Mouse (Mus musculus) MEL (cell line): ENCODE data around the gene Rrp12.

Experiments used
- CHD2 ChIP-seq: IDR thresholded peaks from 2 replicates; pipeline ENCODE4 v1.6.1; 2011; ENCODE audit warnings: low read length, improper control_type of control experiment
- CTCF ChIP-seq, 3 experiments: IDR thresholded peaks in 2 of 3; conservative IDR thresholded peaks in 1 of 3; 2 replicates each; pipeline ENCODE4 v1.5.1; 2011 to 2012; ENCODE audit warnings: low read length in 3 of 3, low read depth in 2 of 3, mild to moderate bottlenecking in 2 of 3, improper control_type of control experiment in 1 of 3, inconsistent platforms in 1 of 3, mixed read lengths in 1 of 3, moderate library complexity in 1 of 3; ENCODE audit not compliant: control insufficient read depth in 1 of 3, insufficient read depth in 1 of 3, poor library complexity in 1 of 3, severe bottlenecking in 1 of 3
- EP300 ChIP-seq, 2 experiments: IDR thresholded peaks; 2 replicates each; pipeline ENCODE4 v1.6.1; 2011; ENCODE audit warnings: improper control_type of control experiment in 2 of 2, low read length in 2 of 2, low read depth in 1 of 2, mild to moderate bottlenecking in 1 of 2
- GABPA ChIP-seq: IDR thresholded peaks from 2 replicates; pipeline ENCODE4 v1.6.1; 2012; ENCODE audit warnings: low read depth, mild to moderate bottlenecking, inconsistent platforms, low read length, improper control_type of control experiment, moderate library complexity
- MAFK ChIP-seq: IDR thresholded peaks from 2 replicates; pipeline ENCODE4 v1.6.1; 2011; ENCODE audit warnings: low read depth, mild to moderate bottlenecking, low read length, improper control_type of control experiment, borderline replicate concordance
- MXI1 ChIP-seq: IDR thresholded peaks from 2 replicates; pipeline ENCODE4 v1.6.1; 2011; ENCODE audit warnings: mild to moderate bottlenecking, low read depth, low read length, improper control_type of control experiment
- NRF1 ChIP-seq: IDR thresholded peaks from 2 replicates; pipeline ENCODE4 v1.6.1; 2014; ENCODE audit warnings: low read depth, mild to moderate bottlenecking, inconsistent platforms, low read length, improper control_type of control experiment, moderate library complexity; ENCODE audit not compliant: poor library complexity, insufficient read depth, severe bottlenecking
- POLR2A ChIP-seq, 2 experiments: IDR thresholded peaks; 2 replicates each; pipeline ENCODE4 v1.6.1; 2011 to 2012; ENCODE audit warnings: low read length in 2 of 2, mild to moderate bottlenecking in 2 of 2, control low read depth in 1 of 2, improper control_type of control experiment in 1 of 2, low read depth in 1 of 2, moderate library complexity in 1 of 2; ENCODE audit not compliant: control insufficient read depth in 1 of 2, insufficient read depth in 1 of 2, poor library complexity in 1 of 2
- POLR2AphosphoS5 ChIP-seq: IDR thresholded peaks from 2 replicates; pipeline ENCODE4 v1.6.1; 2012; ENCODE audit warnings: low read depth, borderline replicate concordance, mild to moderate bottlenecking, inconsistent platforms, low read length, moderate library complexity, mixed read lengths
- TAL1 ChIP-seq: IDR thresholded peaks from 2 replicates; pipeline ENCODE4 v1.6.1; 2012; ENCODE audit warnings: mild to moderate bottlenecking, inconsistent platforms, low read length, moderate library complexity, mixed read lengths
- USF2 ChIP-seq, 2 experiments: IDR thresholded peaks; 2 replicates each; pipeline ENCODE4 v1.6.1; 2011 to 2012; ENCODE audit warnings: improper control_type of control experiment in 2 of 2, low read length in 2 of 2, borderline replicate concordance in 1 of 2, inconsistent platforms in 1 of 2, low read depth in 1 of 2, mild to moderate bottlenecking in 1 of 2; ENCODE audit not compliant: insufficient read depth in 1 of 2
- ZNF384 ChIP-seq: IDR thresholded peaks from 2 replicates; pipeline ENCODE4 v1.6.1; 2012; ENCODE audit warnings: low read depth, mild to moderate bottlenecking, inconsistent platforms, low read length, improper control_type of control experiment

GRCm38 (mm10) chr19:41872285-41872684, 23.7 kb downstream of the Rrp12 start:
- TF ChIP-seq ZNF384 (no peak), CTCF (IDR thresholded peaks at IDR 0.05 in 2 of 3, conservative IDR thresholded peaks at IDR 0.05 in 1 of 3; ENCODE audit: control insufficient read depth in 1 of 3, insufficient read depth in 1 of 3, low read depth in 2 of 3, low read length in 3 of 3, poor library complexity in 1 of 3, severe bottlenecking in 1 of 3) (no peak), POLR2AphosphoS5 (no peak), POLR2A (IDR thresholded peaks at IDR 0.05; ENCODE audit: control insufficient read depth in 1 of 2, insufficient read depth in 1 of 2, low read depth in 1 of 2, low read length in 2 of 2, poor library complexity in 1 of 2) (no peak), GABPA (no peak), EP300 (IDR thresholded peaks at IDR 0.05; ENCODE audit: low read depth in 1 of 2, low read length in 2 of 2) (no peak), USF2 (IDR thresholded peaks at IDR 0.05; ENCODE audit: borderline replicate concordance in 1 of 2, insufficient read depth in 1 of 2, low read depth in 1 of 2, low read length in 2 of 2) (no peak), MAFK (no peak), MXI1 (no peak), NRF1 (no peak), TAL1 (no peak), CHD2 (no peak)
